Mouse (Mus musculus): ENCODE results near the gene Ap3s2.

The Ap3s2 gene

GRCm38 (mm10) chr7:79844090-79844802 is 76.2 kb downstream of the Ap3s2 start:
- no peak for DNase-seq (ENCODE audit: low spot score)

GRCm38 (mm10) chr7:79842163-79842562 is 78.3 kb downstream of the Ap3s2 start:
- no peak for DNase-seq (ENCODE audit: low spot score)

DNA sequence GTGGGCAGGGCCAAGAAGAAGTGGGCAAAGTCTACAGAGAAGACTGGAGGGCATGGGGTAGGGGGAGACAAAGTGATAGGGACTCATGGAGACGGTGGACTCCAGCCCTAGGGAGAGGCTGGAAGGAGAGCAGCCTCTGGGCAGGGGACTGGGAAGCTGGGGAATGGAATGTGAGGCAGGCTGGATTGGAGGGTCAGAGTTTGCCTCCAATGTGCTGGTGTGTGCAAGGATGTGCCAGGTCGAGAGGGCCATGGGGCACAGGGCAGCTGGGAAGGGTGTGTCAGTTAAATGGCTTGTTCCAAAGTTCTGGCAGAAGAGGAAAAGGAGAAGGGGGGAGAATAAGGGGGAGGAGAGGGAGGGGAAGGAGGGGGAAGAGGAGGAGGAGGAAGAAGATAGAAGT is 83.2 kb downstream of the Ap3s2 start:
- no peak for DNase-seq (ENCODE audit: low spot score)

DNA sequence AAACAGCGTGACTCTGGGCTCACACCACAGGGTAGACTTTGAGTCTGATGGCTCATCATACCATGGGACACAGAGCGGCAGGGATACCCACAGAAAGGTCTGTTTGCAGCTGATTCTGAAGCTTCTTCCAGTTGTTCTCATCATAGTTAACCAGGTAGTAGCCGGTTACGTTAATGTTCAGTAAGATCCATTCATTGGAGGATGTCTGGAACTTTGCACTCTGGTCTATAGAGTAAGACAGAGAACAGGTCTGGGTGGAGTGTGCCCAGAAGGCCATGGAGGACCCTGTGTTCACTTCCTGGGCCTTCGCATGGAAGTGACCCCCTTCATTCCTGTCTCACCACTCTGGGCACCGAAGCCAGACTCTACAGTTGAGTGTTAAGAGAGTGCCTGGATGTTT is 85.3 kb downstream of the Ap3s2 start:
- no peak for DNase-seq (ENCODE audit: low spot score)

DNA sequence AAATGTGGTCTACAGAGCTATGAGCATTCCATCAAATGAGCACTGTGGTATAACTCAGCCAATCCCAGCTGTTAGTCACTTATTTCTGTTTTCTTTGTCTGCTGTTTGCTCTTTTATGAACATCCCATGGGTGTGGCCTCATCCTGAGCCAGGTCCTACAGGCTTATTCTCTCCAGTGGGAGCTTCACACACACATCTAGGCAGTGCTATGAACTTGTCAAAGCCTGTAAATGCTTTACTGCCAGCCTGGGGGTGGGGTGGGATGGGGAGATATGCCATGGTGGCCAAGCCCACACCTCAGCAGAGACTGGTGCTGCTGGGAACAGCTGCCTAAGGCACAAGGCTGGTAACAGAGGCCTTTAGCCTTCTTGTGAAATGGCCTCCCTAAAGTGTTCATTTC is 87.5 kb downstream of the Ap3s2 start:
- no peak for DNase-seq (ENCODE audit: low spot score)

GRCm38 (mm10) chr7:79831585-79831984 is 88.9 kb downstream of the Ap3s2 start:
- DNase-seq (ENCODE audit: low spot score), result no peak

GRCm38 (mm10) chr7:79831145-79831544 is 89.3 kb downstream of the Ap3s2 start:
- DNase-seq (ENCODE audit: low spot score), result no peak

- DNase-seq (ENCODE audit: low spot score), result no peak
These were observed 92.1 kb downstream of the Ap3s2 start for GRCm38 (mm10) chr7:79828341-79828740.
